Mouse (Mus musculus) E14TG2a.4 (cell line): ENCODE data around the gene Stag3.

Experiments used
- H3K27me3 ChIP-seq: 2 replicates; pipeline ENCODE4 v1.6.1; 2014; ENCODE audit warnings: low read length, control low read depth; ENCODE audit not compliant: insufficient read depth
- H3K36me3 ChIP-seq: 2 replicates; pipeline ENCODE4 v1.6.1; 2014; ENCODE audit warnings: low read length, control low read depth; ENCODE audit not compliant: insufficient read depth
- H3K4me1 ChIP-seq: replicated peaks from 2 replicates; pipeline ENCODE4 v1.6.1; 2014; ENCODE audit warnings: low read depth, low read length, control low read depth
- H3K4me3 ChIP-seq: replicated peaks from 2 replicates; pipeline ENCODE4 v1.5.1; 2014; ENCODE audit warnings: mild to moderate bottlenecking, low read length
- H3K9me3 ChIP-seq: 2 replicates; pipeline ENCODE4 v1.6.1; 2014; ENCODE audit warnings: low read length, control low read depth
- CTCF ChIP-seq: conservative IDR thresholded peaks from 2 replicates; pipeline ENCODE4 v1.5.1; 2014; ENCODE audit warnings: low read length
- NANOG ChIP-seq: IDR thresholded peaks from 2 replicates; pipeline ENCODE4 v1.6.1; 2014; ENCODE audit warnings: borderline replicate concordance, low read length, mixed read lengths
- POU5F1 ChIP-seq: IDR thresholded peaks from 2 replicates; pipeline ENCODE4 v1.6.1; 2014; ENCODE audit warnings: low read length, borderline replicate concordance

Gene Stag3

GRCm38 (mm10) chr5:138299613-138300012 is 19.6 kb downstream of the Stag3 start:
- Histone ChIP-seq H3K36me3 (peaks cover 96% of the 10 kb centered on the region), H3K4me1 (no peaks in the 10 kb centered on the region), H3K9me3 (no peaks in the 10 kb centered on the region), H3K27me3 (no peaks in the 10 kb centered on the region), H3K4me3 (no peak overlapping the region)
- TF ChIP-seq NANOG (no peak), POU5F1 (no peak), CTCF (no peak)

GRCm38 (mm10) chr5:138312795-138313194 is 32.8 kb downstream of the Stag3 start:
- H3K36me3 ChIP-seq: peaks cover 80% of the 10 kb centered on the region
- H3K27me3 ChIP-seq: no peaks in the 10 kb centered on the region
- TF ChIP-seq CTCF (no peak), POU5F1 (no peak), NANOG (no peak)
- peaks cover 2% of the 10 kb centered on the region for H3K9me3 ChIP-seq
- no peaks in the 10 kb centered on the region for H3K4me1 ChIP-seq
- no peak overlapping the region for H3K4me3 ChIP-seq

- H3K27me3 ChIP-seq: no peaks in the 10 kb centered on the region
- H3K36me3 ChIP-seq: 0 out of 2 replicates have a peak, but pooled peaks cover 13% of the 10 kb centered on the region
- TF ChIP-seq POU5F1 (no peak), NANOG (no peak), CTCF (no peak)
- peaks cover 12% of the 10 kb centered on the region for H3K4me1 ChIP-seq
- no peaks in the 10 kb centered on the region for H3K9me3 ChIP-seq
- no peak within 1 kb of the TSS for H3K4me3 ChIP-seq
Measured at GRCm38 (mm10) chr5:138341661-138342060, 61.6 kb downstream of the Stag3 start, which contains the start of gene Pvrig. Gene Pvrig, plus strand, starts transcription at chr5:138341961.

GRCm38 (mm10) chr5:138343216-138343615 is 63.2 kb downstream of the Stag3 start:
- Histone ChIP-seq H3K4me3 (no peak overlapping the region), H3K27me3 (no peaks in the 10 kb centered on the region), H3K4me1 (peaks cover 12% of the 10 kb centered on the region), H3K36me3 (0 out of 2 replicates have a peak, but pooled peaks cover 13% of the 10 kb centered on the region), H3K9me3 (no peaks in the 10 kb centered on the region)
- TF ChIP-seq NANOG (no peak), CTCF (no peak), POU5F1 (no peak)
